Mouse (Mus musculus): ENCODE measurements around the gene 1700025C18Rik.

1700025C18Rik gene

DNA sequence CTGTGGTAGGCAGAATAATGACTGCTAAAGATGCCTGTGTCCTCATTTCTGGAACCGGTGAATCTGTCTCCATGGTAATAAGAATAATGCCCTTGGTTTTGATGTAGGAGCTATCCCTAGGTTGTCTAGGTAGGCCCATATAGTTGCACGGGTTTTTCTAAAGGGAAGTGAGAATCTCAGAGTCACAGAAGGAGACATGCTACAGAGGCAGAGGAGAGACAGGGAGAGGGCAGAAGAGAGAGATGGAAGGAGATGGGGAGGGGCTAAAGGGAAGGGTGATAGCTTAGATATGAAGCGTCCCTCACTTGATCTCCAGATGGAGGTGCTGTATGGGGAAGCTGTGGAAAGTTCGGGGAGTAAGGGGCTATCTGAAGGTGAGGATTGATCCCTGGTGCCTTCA, 53.1 kb downstream of the 1700025C18Rik start:
- no peak for DNase-seq (ENCODE audit: low spot score in 2 of 2)

DNA sequence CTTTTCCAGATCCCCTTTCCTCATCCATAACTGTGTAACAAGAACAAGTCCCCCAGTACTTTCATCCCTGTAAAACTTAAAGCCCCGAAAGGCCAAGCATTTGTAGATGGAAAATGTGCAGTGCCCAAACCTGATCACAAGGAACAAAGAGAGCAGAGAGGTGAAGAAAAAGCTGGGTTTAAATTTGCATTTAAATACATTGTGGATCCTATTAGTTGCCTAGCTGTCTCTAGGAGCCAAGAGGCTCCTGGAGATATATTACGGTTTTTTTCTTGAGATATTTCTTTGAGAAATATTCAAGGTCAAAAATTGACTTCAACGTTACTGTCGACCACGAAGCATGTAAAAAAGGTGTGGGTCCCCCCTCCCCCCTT, 55.5 kb downstream of the 1700025C18Rik start:
- DNase-seq (ENCODE audit: low spot score in 2 of 2) = no peak

DNA sequence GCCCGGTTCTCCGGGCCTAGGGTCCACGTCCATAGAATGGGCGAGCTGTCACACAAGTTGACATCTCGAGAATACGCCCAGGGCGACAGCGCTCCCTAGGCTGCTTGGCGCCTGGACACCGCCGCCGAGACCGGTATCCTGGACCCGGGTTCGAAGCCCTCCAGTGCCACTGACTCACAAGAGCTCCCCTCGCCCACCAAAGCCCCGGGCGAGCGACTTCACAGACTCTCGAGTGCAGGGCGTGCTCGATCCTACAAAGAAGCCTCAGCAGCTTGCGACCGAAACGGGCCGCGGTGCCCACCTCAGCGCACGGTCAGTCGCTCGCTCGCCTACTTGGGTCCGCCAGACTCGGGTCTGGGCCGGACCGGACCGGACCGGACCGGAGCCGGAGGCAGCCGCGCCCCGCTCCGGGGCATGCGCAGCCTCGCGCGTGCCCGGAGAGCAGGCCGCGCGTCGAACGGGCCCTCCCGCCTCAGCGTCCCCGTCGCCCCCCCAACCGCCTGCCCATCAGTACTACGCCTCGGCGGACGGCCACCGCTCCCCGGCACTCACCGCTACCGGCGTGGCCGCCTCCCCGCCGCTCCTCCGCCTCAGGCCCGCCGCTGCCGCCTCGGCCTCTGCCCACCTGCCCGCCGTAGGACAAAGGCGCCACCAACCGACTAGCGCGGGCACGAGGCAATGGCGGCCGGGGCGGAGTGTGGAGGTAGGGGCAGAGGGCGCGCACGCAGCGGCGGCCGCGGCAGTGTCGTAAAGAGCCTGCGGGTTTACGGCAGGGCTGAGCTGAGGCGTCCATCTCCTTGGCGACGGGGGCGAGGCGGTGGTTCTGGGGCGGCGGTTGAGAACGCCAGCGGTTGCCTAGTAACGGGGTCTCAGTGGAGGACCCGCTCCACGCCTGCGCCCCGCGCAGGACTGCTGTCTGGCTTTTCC, 56.2 kb downstream of the 1700025C18Rik start, which contains the start of gene Ncoa5:
Gene Ncoa5, minus strand, starts transcription at position 737 of the 927 bp plus-strand sequence.
- DNase-seq (ENCODE audit: low spot score in 2 of 2) = peak; percentile 99

DNA sequence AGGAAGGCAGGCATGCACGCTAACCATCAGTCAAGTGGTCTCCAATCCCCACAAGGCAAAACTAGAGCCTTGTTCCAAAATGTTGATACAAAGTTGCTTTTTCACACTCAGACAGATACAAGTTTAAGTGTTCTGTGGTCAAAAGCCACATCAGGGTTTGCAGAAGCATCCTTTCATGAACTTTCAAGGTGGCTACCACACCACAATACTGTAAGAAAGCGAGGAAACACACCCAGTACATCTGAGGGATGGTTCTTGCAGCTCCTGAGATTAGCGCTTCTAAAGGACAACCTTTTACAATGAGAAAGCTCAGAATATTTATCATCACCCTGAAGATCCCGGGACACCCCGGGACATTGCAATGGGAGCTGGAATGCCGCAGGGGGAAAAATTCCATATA, 57.2 kb downstream of the 1700025C18Rik start:
- DNase-seq (ENCODE audit: low spot score in 2 of 2) = no peak

DNA sequence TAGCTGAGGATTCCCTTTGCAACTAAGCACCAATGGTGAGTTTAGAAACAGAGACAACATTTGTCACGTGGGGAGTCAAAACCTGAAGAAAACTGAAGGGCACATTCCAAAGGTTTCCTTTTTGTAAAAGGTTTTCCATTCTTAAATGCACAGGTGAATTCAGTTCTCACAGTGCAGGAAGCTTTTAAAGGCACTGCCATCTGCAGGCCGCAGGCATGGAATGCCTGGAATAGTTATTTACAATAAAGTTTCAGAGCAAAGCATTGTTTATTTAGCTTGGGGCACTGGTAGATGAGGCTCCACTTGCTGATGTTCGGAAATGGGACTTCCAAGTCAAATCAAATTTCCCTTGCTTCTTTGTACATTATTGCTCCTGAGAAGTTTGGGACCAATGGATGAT, 58.0 kb downstream of the 1700025C18Rik start:
- no peak for DNase-seq (ENCODE audit: low spot score in 2 of 2)
